Mouse (Mus musculus) brain, embryonic 14.5 days (tissue): ENCODE data around the gene Ubxn10.

Source experiments
- CTCF ChIP-seq: fragments of 200-500 bp; IDR thresholded peaks from 2 replicates; pipeline ENCODE4 v1.5.1; 2012; ENCODE audit warnings: inconsistent platforms, mild to moderate bottlenecking, moderate library complexity, borderline replicate concordance; ENCODE audit not compliant: insufficient read depth, insufficient read length; ENCODE audit errors: extremely low read depth
- POLR2A ChIP-seq: fragments of 200-500 bp; IDR thresholded peaks from 2 replicates; pipeline ENCODE4 v1.6.1; 2012; ENCODE audit warnings: mild to moderate bottlenecking, inconsistent platforms, borderline replicate concordance; ENCODE audit not compliant: poor library complexity, insufficient read depth, insufficient read length, severe bottlenecking; ENCODE audit errors: extremely low read depth

DNA sequence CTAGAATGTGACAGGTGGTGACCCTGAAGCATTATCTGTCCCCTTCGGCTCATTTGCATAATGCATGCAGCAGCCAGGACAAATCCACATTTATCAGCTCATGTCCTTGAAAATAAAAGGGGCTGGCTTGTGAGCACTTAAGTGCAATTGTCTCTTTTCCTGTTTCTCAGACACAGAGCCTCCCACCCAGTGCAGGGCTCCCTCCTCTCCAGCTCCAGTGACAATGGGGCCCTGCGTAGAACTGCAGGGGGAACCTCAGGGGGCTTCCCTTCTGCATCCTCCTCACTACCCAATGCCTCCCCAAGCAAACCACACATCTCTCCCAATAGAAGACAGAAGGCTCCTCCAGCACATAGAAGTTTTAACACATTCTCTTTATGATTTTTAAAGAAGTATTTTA is 54.2 kb downstream of the Ubxn10 start:
- TF ChIP-seq CTCF: no peak
- no peak for TF ChIP-seq POLR2A
